Mouse (Mus musculus) liver, adult 2 months (tissue): ENCODE data around the gene Fzd5. TPM values are rescaled to one million over a fixed set of nuclear protein-coding genes. Genes with fewer than 3 reads are reported as not detected.

Source experiments
- DNase-seq: peaks from one replicate; pipeline ENCODE4 v3.0.0-alpha.2; 2011; ENCODE audit warnings: low read depth, low spot score; ENCODE audit errors: extremely low read depth
- H3K27ac ChIP-seq: fragments of 200-500 bp; replicated peaks from 2 replicates; pipeline ENCODE4 v1.5.1; 2012; ENCODE audit warnings: low read depth, mild to moderate bottlenecking, control low read depth, inconsistent platforms, low read length; ENCODE audit not compliant: insufficient read depth
- H3K27me3 ChIP-seq: fragments of 200-500 bp; 2 replicates; pipeline ENCODE4 v1.6.1; 2012; ENCODE audit warnings: mild to moderate bottlenecking, moderate library complexity, low read length, inconsistent platforms; ENCODE audit not compliant: control insufficient read depth, insufficient read depth
- H3K36me3 ChIP-seq: fragments of 200-500 bp; 2 replicates; pipeline ENCODE4 v1.6.1; 2012; ENCODE audit warnings: low read length, inconsistent platforms; ENCODE audit not compliant: control insufficient read depth, insufficient read depth
- H3K4me1 ChIP-seq: fragments of 200-500 bp; 2 replicates; pipeline ENCODE4 v1.6.1; 2011; ENCODE audit warnings: low read length; ENCODE audit not compliant: control insufficient read depth, insufficient read depth
- H3K4me3 ChIP-seq: fragments of 200-500 bp; 2 replicates; pipeline ENCODE4 v1.5.1; 2011; ENCODE audit warnings: low read depth, mild to moderate bottlenecking, control low read depth, low read length, moderate library complexity; ENCODE audit not compliant: insufficient read depth
- H3K79me2 ChIP-seq: fragments of 200-500 bp; 2 replicates; pipeline ENCODE4 v1.6.1; 2012; ENCODE audit warnings: inconsistent platforms, mild to moderate bottlenecking, low read length, moderate library complexity; ENCODE audit not compliant: control insufficient read depth, insufficient read depth
- H3K9ac ChIP-seq: fragments of 200-500 bp; 2 replicates; pipeline ENCODE4 v1.6.1; 2012; ENCODE audit warnings: low read depth, mild to moderate bottlenecking, control low read depth, inconsistent platforms, low read length
- CTCF ChIP-seq: fragments of 200-500 bp; IDR thresholded peaks from 2 replicates; pipeline ENCODE4 v1.5.1; 2011; ENCODE audit warnings: low read depth, low read length, control low read depth
- POLR2A ChIP-seq: fragments of 200-500 bp; IDR thresholded peaks from 2 replicates; pipeline ENCODE4 v1.6.1; 2011; ENCODE audit warnings: low read length, control low read depth; ENCODE audit not compliant: insufficient read depth; ENCODE audit errors: extremely low read depth
- WGBS: fragments of 180-500 bp; shearing (Covaris S2); methylation state at CpG from one replicate; pipeline ENCODE4 v1.1.7; 2018; 5-methylcytosine and 5-hydroxymethylcytosine counted together
- polyA plus RNA-seq: library from polyadenylated mRNA; depleted of rRNA; stranded (reverse); fragments of >200 nt; gene quantifications from 2 replicates; pipeline ENCODE4 v1.2.3, GENCODE M21; 2012
- total RNA-seq: library from RNA; depleted of rRNA; stranded (reverse); fragments of >200 nt; gene quantifications from 2 replicates; pipeline ENCODE4 v1.2.3, GENCODE M21; 2014

Fzd5 gene
- total and polyA plus RNA-seq, 2 experiments: 3.1 to 4.7 TPM

DNA sequence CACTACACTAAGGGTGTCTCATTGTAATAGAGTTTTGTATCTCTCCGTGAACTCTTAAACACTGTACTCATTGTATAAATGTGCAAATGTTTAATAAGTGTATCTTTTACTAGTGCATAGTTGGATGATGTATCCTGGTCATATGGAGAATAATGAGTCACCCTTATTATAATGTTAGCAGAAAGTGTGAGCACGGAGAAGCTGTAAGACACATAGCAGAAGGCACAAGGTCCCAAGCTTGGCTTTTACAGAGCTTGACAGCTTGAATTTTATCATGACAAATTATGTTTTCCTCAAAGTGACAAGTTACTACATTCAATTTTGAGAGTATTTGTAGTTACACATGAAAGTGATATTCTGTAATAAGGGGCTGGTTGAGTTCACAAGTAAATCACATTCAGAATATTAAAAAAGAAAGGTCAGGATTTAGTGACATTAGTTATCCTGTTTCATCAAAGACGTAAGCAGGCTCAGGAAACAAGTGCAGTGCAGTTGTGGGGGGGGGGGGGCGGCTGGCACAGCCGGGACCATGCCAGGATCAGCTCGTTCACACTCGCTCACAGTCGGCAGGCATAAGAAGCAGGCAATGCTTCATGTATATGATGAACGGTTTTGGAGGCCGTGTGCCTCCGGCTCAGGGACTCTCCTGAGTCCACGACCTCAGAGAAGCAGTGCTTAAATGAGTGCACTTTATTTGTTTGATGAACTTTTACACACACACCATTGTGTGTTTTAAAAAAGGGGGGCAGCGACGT, 25.4 kb downstream of the Fzd5 start:
- Histone ChIP-seq H3K79me2 (no peaks in the 10 kb centered on the region; the same call in 1 of the 2 replicates), H3K4me3 (no peak overlapping the region), H3K4me1 (peaks cover 2% of the 10 kb centered on the region; the same call in 1 of the 2 replicates), H3K36me3 (peaks cover 11% of the 10 kb centered on the region), H3K9ac (no peak overlapping the region), H3K27me3 (no peaks in the 10 kb centered on the region), H3K27ac (no peak overlapping the region)
- TF ChIP-seq CTCF: no peak
- TF ChIP-seq POLR2A: no peak
- DNase-seq: no peak
- WGBS: 87% methylated on average over 14 of the region's 14 CpGs

DNA sequence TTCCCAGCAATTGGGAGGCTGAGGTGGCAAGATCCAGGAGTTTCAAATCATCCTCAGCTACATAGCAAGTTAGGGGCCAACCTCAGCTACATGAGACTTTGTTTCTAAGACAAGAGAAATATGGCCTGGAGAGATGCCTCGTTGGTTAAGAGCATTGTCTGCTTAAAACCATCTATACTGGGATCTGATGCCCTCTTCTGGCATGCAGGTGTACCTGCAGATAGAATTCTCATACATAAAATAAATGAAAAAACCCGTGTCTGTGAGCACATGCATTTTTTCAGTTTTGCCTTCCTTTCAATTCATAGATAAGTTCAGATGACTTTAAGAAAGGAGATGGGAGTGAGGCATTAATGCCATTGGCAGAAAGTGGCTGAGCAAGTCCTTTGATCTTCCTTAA, 27.7 kb downstream of the Fzd5 start:
- Histone ChIP-seq H3K4me3 (no peak overlapping the region), H3K9ac (no peak overlapping the region), H3K36me3 (peaks cover 8% of the 10 kb centered on the region), H3K27ac (no peak overlapping the region), H3K4me1 (no peaks in the 10 kb centered on the region), H3K27me3 (no peaks in the 10 kb centered on the region), H3K79me2 (no peaks in the 10 kb centered on the region)
- DNase-seq: peak; percentile 52
- WGBS: 11% methylated on average over 2 of the region's 2 CpGs
- TF ChIP-seq POLR2A: no peak
- TF ChIP-seq CTCF: 0 out of 2 replicates have a peak, but pooled peaks have one; percentile 8

DNA sequence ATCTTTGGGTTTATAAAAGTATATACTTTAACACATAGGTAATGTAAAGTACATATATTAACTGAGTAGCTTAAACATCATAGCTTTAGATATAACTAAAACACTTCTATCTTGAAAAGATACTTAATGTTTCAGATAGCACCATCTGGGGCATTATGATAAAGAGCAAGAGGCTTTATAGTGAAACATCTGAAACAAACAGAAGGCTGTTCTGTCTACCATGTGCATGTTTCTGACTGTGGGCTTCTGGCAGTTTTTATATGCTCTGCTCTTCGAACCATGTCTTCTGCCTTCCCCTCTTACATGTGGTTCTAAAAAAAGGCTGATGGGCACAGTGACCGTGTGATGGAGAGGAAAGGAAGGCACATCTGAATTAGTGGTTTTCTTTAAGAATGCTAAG, 30.9 kb downstream of the Fzd5 start:
- H3K27me3 ChIP-seq: no peaks in the 10 kb centered on the region
- no peaks in the 10 kb centered on the region for H3K4me1 ChIP-seq
- no peak overlapping the region for H3K4me3 ChIP-seq
- WGBS: 91% methylated on average over 2 of the region's 2 CpGs
- H3K27ac ChIP-seq: no peak overlapping the region
- DNase-seq: no peak
- H3K79me2 ChIP-seq: no peaks in the 10 kb centered on the region
- H3K9ac ChIP-seq: no peak overlapping the region
- peaks cover 15% of the 10 kb centered on the region; the same call in 1 of the 2 replicates for H3K36me3 ChIP-seq
- TF ChIP-seq POLR2A (no peak), CTCF (no peak)

DNA sequence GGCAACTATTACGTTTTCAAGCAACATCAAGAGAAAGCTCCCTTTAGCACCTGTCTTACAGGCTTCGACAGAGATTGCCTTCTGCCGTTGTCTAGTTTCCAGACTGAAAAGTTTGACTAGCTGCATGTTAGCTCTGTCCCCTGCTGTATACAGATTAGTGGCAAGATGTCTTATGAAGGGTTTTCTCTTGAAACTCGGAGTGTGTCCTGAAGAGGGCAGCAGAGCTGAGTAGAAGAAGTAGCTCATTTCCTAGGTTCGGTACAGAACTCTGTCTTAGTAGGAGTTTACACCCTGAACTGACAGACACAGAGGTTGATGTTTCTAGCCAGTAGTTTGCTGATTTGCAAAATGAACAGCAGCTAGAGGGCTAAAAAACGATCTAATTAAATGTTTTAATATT, 32.3 kb downstream of the Fzd5 start:
- H3K4me3 ChIP-seq: no peak overlapping the region
- H3K9ac ChIP-seq: no peak overlapping the region
- no peaks in the 10 kb centered on the region for H3K27me3 ChIP-seq
- TF ChIP-seq CTCF (peak; percentile 21; the same call in 1 of the 2 replicates), POLR2A (no peak)
- peak; percentile 57 for DNase-seq
- no peak overlapping the region for H3K27ac ChIP-seq
- no peaks in the 10 kb centered on the region for H3K79me2 ChIP-seq
- WGBS: 42% methylated on average over 6 of the region's 6 CpGs
- H3K4me1 ChIP-seq: no peaks in the 10 kb centered on the region
- H3K36me3 ChIP-seq: peaks cover 16% of the 10 kb centered on the region; the same call in 1 of the 2 replicates

DNA sequence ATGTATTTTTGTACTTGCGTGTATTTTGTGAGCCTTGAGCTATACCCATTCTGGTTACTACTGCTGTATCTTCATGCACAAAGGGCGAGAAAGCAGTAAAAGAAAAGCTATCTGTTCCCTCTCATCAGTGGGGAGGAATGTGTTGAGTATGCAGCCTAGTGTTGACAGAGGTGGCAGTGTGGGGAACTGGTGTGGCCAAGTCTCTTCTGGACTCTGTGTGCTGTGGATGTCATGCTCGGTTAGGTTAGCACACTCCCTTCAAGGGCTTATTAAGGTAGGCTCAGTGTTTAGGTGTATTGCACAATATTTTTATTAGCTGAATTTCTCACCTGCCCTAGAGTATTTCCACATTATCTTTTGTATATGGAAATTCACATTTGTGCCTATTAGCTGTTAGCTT, 35.8 kb downstream of the Fzd5 start:
- Histone ChIP-seq H3K9ac (no peak overlapping the region), H3K27me3 (no peaks in the 10 kb centered on the region), H3K79me2 (no peaks in the 10 kb centered on the region), H3K36me3 (peaks cover 12% of the 10 kb centered on the region; the same call in 1 of the 2 replicates), H3K4me1 (no peaks in the 10 kb centered on the region), H3K4me3 (no peak overlapping the region), H3K27ac (no peak overlapping the region)
- 77% methylated on average over 3 of the region's 3 CpGs for WGBS
- no peak for TF ChIP-seq POLR2A
- no peak for TF ChIP-seq CTCF
- no peak for DNase-seq

DNA sequence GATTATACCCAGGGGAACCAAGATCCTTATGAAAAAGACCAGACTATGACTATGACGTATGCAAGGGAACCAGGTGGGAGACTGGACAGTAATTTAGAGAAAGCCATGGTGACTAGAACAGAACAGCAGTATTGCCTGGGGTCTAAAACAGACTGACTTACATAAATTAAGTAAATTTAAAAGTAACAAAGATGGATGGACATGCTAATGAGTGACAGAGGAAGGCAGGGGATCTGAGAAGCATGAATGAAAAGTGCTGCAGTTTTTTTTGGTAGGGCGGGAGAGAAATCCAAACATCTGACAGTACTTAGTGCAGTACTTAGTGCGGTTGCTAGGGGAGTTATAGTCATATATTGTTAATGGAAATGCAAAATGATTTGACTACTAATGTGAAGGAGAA, 42.4 kb downstream of the Fzd5 start:
- no peak overlapping the region for H3K27ac ChIP-seq
- no peaks in the 10 kb centered on the region; the same call in 1 of the 2 replicates for H3K36me3 ChIP-seq
- no peaks in the 10 kb centered on the region for H3K27me3 ChIP-seq
- H3K9ac ChIP-seq: no peak overlapping the region
- DNase-seq: no peak
- H3K4me3 ChIP-seq: no peak overlapping the region
- 98% methylated on average over 3 of the region's 3 CpGs for WGBS
- TF ChIP-seq CTCF (no peak), POLR2A (no peak)
- H3K79me2 ChIP-seq: peaks cover 10% of the 10 kb centered on the region
- no peaks in the 10 kb centered on the region for H3K4me1 ChIP-seq
